Mouse (Mus musculus) brain, embryonic 14.5 days (tissue): ENCODE results near the gene Bcl2l14. TPM values are rescaled to one million over a fixed set of nuclear protein-coding genes. Genes with fewer than 3 reads are reported as not detected.

ENCODE experiments used
- DNase-seq: peaks from one replicate; pipeline ENCODE4 v3.0.0-alpha.2; 2011; ENCODE audit warnings: low read depth
- CTCF ChIP-seq: fragments of 200-500 bp; IDR thresholded peaks from 2 replicates; pipeline ENCODE4 v1.5.1; 2012; ENCODE audit warnings: inconsistent platforms, mild to moderate bottlenecking, moderate library complexity, borderline replicate concordance; ENCODE audit not compliant: insufficient read depth, insufficient read length; ENCODE audit errors: extremely low read depth
- POLR2A ChIP-seq: fragments of 200-500 bp; IDR thresholded peaks from 2 replicates; pipeline ENCODE4 v1.6.1; 2012; ENCODE audit warnings: mild to moderate bottlenecking, inconsistent platforms, borderline replicate concordance; ENCODE audit not compliant: poor library complexity, insufficient read depth, insufficient read length, severe bottlenecking; ENCODE audit errors: extremely low read depth
- polyA plus RNA-seq: library from polyadenylated mRNA; depleted of rRNA; stranded (reverse); fragments of >200 nt; gene quantifications from 2 replicates; pipeline ENCODE4 v1.2.3, GENCODE M21; 2012

The Bcl2l14 gene
- polyA plus RNA-seq, 1 experiment = not detected

- DNase-seq = no peak
- TF ChIP-seq CTCF = no peak
- no peak for TF ChIP-seq POLR2A
Observed at GRCm38 (mm10) chr6:134434866-134435390, 38.8 kb downstream of the Bcl2l14 start.

GRCm38 (mm10) chr6:134436955-134437354 lies 40.8 kb downstream of the Bcl2l14 start:
- TF ChIP-seq CTCF (no peak), POLR2A (no peak)
- DNase-seq = no peak

GRCm38 (mm10) chr6:134439401-134440021 lies 43.4 kb downstream of the Bcl2l14 start:
- TF ChIP-seq CTCF (no peak), POLR2A (no peak)
- DNase-seq = peak; percentile 89

GRCm38 (mm10) chr6:134440023-134440422 lies 43.9 kb downstream of the Bcl2l14 start:
- peak; percentile 45 for DNase-seq
- TF ChIP-seq POLR2A (no peak), CTCF (no peak)

GRCm38 (mm10) chr6:134441716-134442115 lies 45.6 kb downstream of the Bcl2l14 start:
- TF ChIP-seq POLR2A (no peak), CTCF (no peak)
- no peak for DNase-seq

GRCm38 (mm10) chr6:134442219-134442618 lies 46.1 kb downstream of the Bcl2l14 start:
- TF ChIP-seq CTCF = no peak
- TF ChIP-seq POLR2A = no peak
- no peak for DNase-seq

GRCm38 (mm10) chr6:134443198-134443904 lies 47.2 kb downstream of the Bcl2l14 start:
- no peak for DNase-seq
- no peak for TF ChIP-seq POLR2A
- TF ChIP-seq CTCF = no peak

- TF ChIP-seq CTCF (no peak), POLR2A (no peak)
- no peak for DNase-seq
Observed at GRCm38 (mm10) chr6:134443925-134444324, 47.8 kb downstream of the Bcl2l14 start.

- no peak for DNase-seq
- TF ChIP-seq CTCF = no peak
- no peak for TF ChIP-seq POLR2A
Observed at GRCm38 (mm10) chr6:134448451-134448850, 52.3 kb downstream of the Bcl2l14 start.

- no peak for TF ChIP-seq CTCF
- TF ChIP-seq POLR2A = no peak
- peak; percentile 77 for DNase-seq
Observed at GRCm38 (mm10) chr6:134449958-134450357, 53.8 kb downstream of the Bcl2l14 start.

- TF ChIP-seq POLR2A (no peak), CTCF (no peak)
- DNase-seq = peak; percentile 22
Observed at GRCm38 (mm10) chr6:134450661-134451119, 54.6 kb downstream of the Bcl2l14 start.
